Mouse (Mus musculus): ENCODE measurements around the gene Chad.

The Chad gene

DNA sequence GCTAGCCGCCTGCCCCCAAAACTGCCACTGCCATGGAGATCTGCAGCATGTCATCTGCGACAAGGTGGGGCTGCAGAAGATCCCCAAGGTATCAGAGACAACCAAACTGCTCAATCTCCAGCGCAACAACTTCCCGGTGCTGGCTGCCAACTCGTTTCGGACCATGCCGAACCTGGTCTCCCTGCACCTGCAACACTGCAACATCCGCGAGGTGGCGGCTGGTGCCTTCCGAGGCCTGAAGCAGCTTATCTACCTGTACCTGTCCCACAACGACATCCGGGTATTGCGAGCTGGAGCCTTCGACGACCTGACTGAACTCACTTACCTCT is 268 bp downstream of the Chad start:
- no peak for DNase-seq (ENCODE audit: low spot score in 2 of 2)

DNA sequence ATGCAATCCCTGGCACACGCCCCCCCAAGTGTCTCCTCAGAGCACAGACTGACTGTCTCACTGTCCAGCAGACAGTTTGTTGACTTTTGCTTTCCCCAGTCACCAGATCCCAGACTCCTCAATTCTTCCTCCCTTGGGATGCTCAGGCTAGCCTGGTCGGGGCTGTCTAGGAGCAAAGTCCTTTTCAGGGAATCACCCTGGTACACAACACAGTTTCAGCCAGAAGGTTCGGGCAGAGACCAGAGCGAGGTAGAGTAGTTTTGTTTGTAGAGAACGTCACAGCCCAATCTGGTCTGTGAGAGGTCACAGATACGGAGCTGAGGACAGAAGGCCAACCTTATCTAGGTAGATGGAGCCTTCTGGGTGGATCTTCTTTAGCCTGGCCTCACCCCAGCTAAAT is 1.7 kb downstream of the Chad start:
- no peak for DNase-seq (ENCODE audit: low spot score in 2 of 2)

DNA sequence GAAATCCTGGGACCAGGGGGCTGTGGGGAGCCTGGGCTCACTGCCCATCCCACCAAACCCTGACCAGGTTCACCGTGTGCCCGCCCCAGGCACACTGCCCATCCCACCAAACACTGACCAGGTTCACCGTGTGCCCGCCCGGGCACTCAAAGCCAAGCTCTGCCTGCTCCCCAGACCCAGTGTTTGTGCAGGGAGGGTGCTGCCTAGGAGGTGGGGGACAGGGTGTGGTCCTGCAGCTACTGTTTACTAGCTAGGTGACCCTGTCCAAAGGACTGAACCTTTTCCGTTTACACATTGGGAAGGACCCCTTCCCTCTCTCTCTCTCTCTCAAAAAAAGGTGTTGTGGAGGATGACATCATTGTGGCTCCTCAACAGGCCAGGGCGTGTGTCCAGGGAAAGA is 2.5 kb downstream of the Chad start:
- DNase-seq (ENCODE audit: low spot score in 2 of 2) = no peak

- DNase-seq (ENCODE audit: low spot score in 2 of 2) = peak; percentile 57 to 66
Observed at GRCm38 (mm10) chr11:94570612-94571011, 5.8 kb downstream of the Chad start.

DNA sequence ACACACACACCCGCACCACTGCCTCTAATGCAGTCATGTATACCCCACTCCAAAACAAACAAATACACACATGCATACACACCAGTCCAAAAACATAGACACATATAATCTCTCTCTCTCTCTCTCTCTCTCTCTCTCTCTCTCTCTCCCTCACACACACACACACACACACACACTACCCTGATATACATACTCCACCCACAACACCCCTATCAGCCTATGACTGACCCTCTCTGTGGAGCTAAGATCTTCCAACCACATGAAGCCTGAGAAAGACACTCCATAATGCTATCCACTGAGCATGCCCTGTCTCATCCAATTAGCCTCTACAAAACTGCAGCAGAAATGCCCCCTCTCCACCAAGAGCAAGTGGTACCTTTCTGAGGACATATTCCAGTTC is 7.0 kb downstream of the Chad start:
- DNase-seq (ENCODE audit: low spot score in 2 of 2) = no peak

DNA sequence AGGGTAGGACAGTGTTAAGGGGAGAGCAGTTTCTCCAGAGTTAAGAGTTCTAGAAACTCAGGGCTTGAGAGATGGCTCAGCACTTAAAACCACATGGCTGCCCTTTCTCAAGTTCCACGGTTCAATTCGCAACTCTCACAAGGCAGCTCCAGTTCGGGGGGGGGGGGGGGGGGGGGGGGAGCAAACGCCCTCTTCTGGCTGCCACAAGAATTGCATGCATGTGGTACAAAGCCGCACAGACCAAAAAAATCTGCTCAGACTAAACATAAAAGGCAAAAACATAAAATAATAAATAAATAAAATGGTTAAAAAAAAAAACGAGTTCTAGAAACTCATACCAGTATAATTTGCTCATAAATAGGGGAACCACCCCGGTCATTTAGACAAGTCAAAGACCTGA is 9.7 kb downstream of the Chad start:
- no peak for DNase-seq (ENCODE audit: low spot score in 2 of 2)

GRCm38 (mm10) chr11:94575036-94575435 is 10.2 kb downstream of the Chad start:
- DNase-seq (ENCODE audit: low spot score in 2 of 2) = no peak

- DNase-seq (ENCODE audit: low spot score in 2 of 2) = no peak
Observed at GRCm38 (mm10) chr11:94576361-94576760, 11.5 kb downstream of the Chad start.

- no peak for DNase-seq (ENCODE audit: low spot score in 2 of 2)
Observed at GRCm38 (mm10) chr11:94580111-94580740, 15.4 kb downstream of the Chad start.

DNA sequence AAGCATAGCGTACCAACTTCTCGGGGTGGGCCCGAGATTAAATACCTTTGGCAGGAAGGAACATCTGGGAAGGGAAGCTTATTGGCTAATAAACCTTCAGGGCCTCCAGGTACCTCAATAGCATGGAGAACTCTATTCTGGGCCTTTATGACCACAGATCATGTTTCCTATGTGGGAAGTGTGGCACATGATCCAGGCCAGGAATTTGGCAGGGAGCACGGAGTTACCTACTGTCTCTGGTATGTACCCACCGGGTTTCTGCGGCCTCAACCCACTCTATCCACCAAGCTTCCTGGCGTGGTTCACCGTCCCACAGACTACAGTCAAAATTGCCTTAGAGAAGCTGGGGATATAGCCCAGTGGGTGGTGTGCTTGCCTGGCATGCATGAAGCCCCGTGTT is 20.2 kb downstream of the Chad start:
- no peak for DNase-seq (ENCODE audit: low spot score in 2 of 2)

- DNase-seq (ENCODE audit: low spot score in 2 of 2) = no peak
Observed at GRCm38 (mm10) chr11:94587511-94587910, 22.7 kb downstream of the Chad start.

DNA sequence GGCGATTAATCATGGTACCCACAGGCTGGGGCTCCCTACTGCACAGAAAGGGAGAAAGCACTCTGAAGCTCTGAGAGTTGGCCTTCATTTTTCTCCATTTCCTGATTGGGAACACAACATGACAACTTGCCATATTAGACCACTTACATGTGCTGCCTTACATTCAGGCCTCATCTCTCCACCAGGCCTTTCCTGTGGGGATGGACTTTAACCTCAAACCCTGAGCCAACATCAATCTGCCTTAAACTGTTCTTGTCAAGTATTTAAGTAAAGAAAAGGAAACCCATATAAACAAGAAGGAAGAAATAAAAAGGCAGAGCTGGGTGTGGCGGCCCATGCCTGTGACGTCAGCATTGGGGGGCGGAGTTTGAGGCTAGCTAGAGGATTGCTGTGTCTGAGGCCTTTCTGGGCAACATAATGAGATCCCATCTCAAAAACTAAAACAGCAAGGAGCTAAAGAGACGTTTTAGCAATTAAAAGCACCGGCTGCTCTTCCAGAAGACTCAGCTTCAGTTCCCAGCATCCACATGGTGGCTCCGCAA is 31.5 kb downstream of the Chad start:
- DNase-seq (ENCODE audit: low spot score in 2 of 2) = peak in 1 of 2 experiments; percentile 44

DNA sequence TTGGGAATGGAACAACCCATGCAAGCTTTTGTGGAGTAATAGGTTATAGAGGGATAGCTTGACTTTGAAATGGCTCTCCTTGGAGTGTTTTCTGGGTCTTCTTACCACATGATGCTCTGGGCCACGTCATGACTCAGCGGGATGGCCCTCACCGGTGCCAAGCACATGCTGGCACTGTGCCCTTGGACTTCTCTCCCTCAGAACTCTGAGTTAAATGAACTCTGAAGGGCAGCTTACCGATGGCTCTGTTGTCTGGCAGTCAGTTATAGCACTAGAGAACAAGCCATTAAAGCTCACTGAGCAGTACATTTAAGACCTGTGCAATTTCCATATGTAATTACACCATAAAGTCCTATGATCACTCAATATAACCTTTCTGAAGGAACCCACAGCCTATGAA is 32.5 kb downstream of the Chad start:
- no peak for DNase-seq (ENCODE audit: low spot score in 2 of 2)

- no peak for DNase-seq (ENCODE audit: low spot score in 2 of 2)
Observed at GRCm38 (mm10) chr11:94598437-94599120, 33.7 kb downstream of the Chad start.

DNA sequence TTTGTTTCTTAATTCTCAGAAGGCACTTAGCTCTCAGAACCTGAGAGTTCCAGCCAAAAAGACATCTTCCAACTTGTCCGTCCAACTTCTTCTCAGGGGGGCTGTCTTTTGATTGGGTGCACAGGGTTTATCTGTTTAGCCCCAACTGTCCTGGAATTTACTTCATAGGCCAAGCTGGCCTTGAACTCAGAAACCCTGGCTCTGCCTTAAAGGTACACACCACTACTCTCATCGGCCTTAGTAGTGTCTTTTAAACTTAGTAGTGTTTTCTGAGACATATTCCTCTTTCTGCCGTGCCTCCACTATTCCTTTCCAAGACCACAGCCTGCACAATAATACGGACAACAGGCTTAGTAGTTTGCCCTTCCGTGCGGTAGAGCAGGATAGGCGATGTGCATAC is 35.6 kb downstream of the Chad start:
- DNase-seq (ENCODE audit: low spot score in 2 of 2) = no peak

DNA sequence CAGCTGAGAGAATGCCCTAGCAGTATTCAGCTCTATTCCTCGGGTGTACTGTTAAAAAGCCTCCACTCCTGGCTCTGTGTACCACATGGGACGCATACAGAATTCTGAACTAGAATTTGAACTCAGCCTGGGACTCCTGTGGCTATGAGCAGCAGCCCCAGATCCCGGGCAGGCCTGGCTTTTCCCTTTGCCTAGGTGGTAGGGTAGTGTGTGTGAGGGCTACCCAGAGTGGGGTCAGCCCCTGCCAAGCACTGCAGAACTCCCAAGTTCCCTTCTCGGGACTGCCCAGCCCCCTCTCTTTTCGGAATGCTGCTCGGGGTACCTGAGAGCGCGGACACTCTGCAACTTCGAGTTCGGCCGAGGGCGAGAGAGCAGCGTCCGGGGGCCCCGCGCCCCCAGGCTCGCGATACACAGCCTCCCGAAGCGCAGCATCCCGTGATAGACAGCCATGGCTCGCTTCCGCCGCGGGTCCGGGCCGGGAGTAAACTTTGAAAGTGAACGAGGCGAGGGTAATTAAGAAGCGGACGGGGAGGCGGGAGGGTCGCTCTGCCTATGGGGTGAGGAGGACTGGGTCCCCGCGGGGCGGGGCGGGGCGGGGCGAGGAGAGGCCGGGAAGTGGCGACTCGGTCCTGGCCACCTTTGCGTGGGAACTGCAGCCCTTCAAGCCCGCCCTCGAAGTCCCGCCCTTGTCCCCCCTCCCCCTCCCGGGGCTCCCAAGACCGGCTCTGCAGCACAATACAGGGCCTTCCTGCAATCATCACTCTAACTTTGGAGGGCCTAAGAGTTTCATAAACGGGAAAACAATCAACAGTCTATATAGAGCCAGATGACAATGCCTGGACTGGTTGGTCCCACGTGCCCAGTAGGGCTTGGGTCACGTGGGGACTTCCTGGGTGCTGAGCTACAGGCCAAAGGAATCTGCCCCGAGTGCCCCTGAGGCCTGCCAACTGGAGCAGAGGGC is 36.8 kb downstream of the Chad start, which contains the start of gene Acsf2:
TSS of gene Acsf2 (minus strand) at position 551 of the 961 bp plus-strand sequence.
- peak; percentile 45 to 56 for DNase-seq (ENCODE audit: low spot score in 2 of 2)

GRCm38 (mm10) chr11:94602356-94602955 is 37.6 kb downstream of the Chad start:
- DNase-seq (ENCODE audit: low spot score in 2 of 2) = no peak

DNA sequence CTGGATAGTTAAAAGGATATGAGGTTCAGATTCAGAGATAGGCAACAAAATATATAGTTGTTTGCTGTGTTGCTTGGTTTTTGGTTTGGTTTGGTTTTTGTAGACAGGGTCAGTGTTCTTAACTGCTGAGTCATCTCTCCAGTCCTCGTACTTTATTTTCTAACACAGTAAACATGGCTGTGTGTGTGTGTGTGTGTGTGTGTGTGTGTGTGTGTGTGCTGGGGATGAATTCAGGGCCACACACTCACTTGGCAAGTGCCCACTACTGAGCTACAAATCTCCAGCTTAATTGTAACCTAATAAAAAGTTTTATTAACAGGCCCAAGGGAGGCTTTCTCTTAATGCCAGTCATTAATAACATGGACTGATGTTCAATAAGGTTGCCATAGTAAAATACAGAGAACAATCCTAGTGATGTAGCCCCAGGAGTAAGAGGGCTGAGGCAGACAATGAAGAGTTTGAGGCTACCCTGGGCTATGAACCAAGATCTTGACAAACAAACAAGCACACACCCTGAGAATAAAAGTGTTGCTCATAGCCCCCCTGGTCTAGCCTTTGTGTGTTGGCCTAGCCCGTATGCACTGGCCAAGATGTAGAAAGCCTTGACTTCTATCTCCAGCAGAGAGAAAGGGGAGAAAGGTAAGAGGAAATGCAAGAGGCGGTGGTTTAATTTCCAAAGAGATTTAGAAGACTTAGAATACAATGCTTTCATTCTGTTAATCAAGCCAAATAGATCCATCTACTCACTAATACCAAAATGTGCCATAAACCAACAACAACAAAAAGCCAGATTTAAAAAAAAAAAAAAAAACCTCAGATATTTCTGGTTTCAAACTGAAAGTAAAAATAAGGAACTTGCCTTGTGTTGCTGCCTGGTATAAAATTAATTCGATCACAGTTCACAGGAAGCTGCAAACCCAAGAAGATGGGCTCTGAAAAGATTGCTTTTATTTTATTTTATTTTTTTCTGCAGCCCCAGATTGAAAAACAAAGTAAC is 46.2 kb downstream of the Chad start:
- no peak for DNase-seq (ENCODE audit: low spot score in 2 of 2)

- DNase-seq (ENCODE audit: low spot score in 2 of 2) = no peak
Observed at GRCm38 (mm10) chr11:94614603-94615002, 49.8 kb downstream of the Chad start.

DNA sequence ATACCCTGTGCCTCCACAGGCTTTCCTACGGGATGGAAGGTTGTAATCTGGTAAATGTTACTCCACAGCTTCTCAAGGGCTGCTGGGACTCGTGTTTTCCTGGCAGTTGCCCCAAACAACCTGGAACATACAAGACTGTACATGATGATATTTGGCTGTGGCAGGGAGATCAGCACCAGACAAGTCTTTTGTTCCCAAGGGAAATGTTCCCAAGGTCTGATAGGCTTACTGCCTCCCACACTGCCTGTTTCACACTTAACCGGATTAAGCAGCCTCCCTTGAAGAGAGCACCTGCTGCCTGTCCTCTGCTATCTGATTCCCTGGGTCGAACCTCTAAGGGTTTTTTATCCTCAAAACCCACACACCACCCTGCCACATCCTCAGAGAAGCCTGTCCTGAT is 50.6 kb downstream of the Chad start:
- DNase-seq (ENCODE audit: low spot score in 2 of 2) = no peak

- DNase-seq (ENCODE audit: low spot score in 2 of 2) = no peak
Observed at GRCm38 (mm10) chr11:94617646-94618045, 52.8 kb downstream of the Chad start.

Measured in thymus, postnatal 10 days (tissue).